Mouse (Mus musculus) hindbrain, embryonic 16.5 days (tissue): Measurements from ENCODE around the gene Mup13. TPM values are rescaled to one million over a fixed set of nuclear protein-coding genes. Genes with fewer than 3 reads are reported as not detected.
"Not testable (repeated sequence)": the region's sequence is repeated elsewhere in the genome, so short reads cannot be mapped to it uniquely, and the experiment has no call there.

Experiments
- ATAC-seq: fragments of 200-750 bp; cut with Nextera tagmentation; 2 replicates; pipeline ENCODE4 v1.8.0; 2017; ENCODE audit warnings: moderate TSS enrichment, moderate library complexity
- H3K27ac ChIP-seq: fragments of 300-500 bp; sonication (generic); 2 replicates; pipeline ENCODE4 v1.5.1; 2014; ENCODE audit warnings: low read depth, mild to moderate bottlenecking, control low read depth, low read length, moderate library complexity
- H3K27me3 ChIP-seq: fragments of 300-500 bp; sonication (generic); replicated peaks from 2 replicates; pipeline ENCODE4 v1.6.1; 2014; ENCODE audit warnings: low read length; ENCODE audit not compliant: control insufficient read depth, insufficient read depth
- H3K36me3 ChIP-seq: fragments of 300-500 bp; sonication (generic); 2 replicates; pipeline ENCODE4 v1.6.1; 2014; ENCODE audit warnings: mild to moderate bottlenecking, low read length, moderate library complexity, mixed read lengths; ENCODE audit not compliant: control insufficient read depth, insufficient read depth
- H3K4me1 ChIP-seq: fragments of 300-500 bp; sonication (generic); 2 replicates; pipeline ENCODE4 v1.6.1; 2014; ENCODE audit warnings: low read depth, low read length; ENCODE audit not compliant: control insufficient read depth, insufficient read depth
- H3K4me2 ChIP-seq: fragments of 300-500 bp; sonication (generic); 2 replicates; pipeline ENCODE4 v1.6.1; 2014; ENCODE audit warnings: mild to moderate bottlenecking, low read length, control low read depth, moderate library complexity
- H3K4me3 ChIP-seq: fragments of 300-500 bp; sonication (generic); 2 replicates; pipeline ENCODE4 v1.5.1; 2014; ENCODE audit warnings: mild to moderate bottlenecking, low read length, control low read depth, moderate library complexity
- H3K9ac ChIP-seq: fragments of 300-500 bp; sonication (generic); 2 replicates; pipeline ENCODE4 v1.6.1; 2014; ENCODE audit warnings: low read depth, mild to moderate bottlenecking, control low read depth, low read length, moderate library complexity
- H3K9me3 ChIP-seq: fragments of 300-500 bp; sonication (generic); 2 replicates; pipeline ENCODE4 v1.6.1; 2014; ENCODE audit warnings: mild to moderate bottlenecking, low read length, moderate library complexity; ENCODE audit not compliant: control insufficient read depth
- WGBS: fragments of 180-500 bp; shearing (Covaris S2); extraction: QIAGEN DNeasy Blood & Tissue Kit; methylation state at CpG from one replicate; pipeline ENCODE4 v1.1.7; 2014; 5-methylcytosine and 5-hydroxymethylcytosine counted together
- polyA plus RNA-seq: library from polyadenylated mRNA; unstranded; fragments of >200 nt; fragmentation: Nextera tagmentation; extraction: Ambion mirVana; gene quantifications from 2 replicates; pipeline ENCODE4 v1.2.1, GENCODE M21; 2015

The Mup13 gene
- not detected in 2 replicates for polyA plus RNA-seq

DNA sequence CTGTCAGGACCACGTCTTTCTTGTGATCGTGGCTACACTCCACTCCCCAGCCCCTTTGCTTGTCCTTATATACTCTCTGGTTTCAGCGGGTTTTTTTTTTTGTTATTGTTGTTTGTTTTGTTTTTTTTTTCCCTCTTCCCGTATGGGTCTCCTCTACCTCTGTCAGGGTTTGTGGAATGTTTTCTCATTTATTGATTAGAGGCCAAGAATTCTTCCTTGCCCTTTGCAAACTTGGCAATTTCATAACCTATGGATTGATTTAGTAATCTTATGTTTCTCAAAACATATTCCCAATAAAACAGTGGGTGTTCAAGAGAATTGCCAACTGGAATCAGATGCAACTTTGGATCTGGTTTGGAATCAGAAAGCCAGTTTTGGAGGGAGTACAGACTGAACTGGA, at the start of gene Mup13:
Gene Mup13, minus strand, starts transcription at position 101 of the 400 bp plus-strand sequence.
- ATAC-seq, H3K4me2 ChIP-seq, H3K27me3 ChIP-seq, H3K4me3 ChIP-seq, H3K36me3 ChIP-seq, H3K27ac ChIP-seq, H3K4me1 ChIP-seq, H3K9me3 ChIP-seq, H3K9ac ChIP-seq: not testable (repeated sequence)
- 91% methylated on average over 4 of the region's 4 CpGs for WGBS

Other genes starting within 250 kb of the Mup13 start
- not detected in 2 replicates for gene Mup14, start 75.7 kb upstream of the Mup13 start, polyA plus RNA-seq
- gene Mup15, start 211.5 kb upstream of the Mup13 start, polyA plus RNA-seq = not detected in 2 replicates